Mouse (Mus musculus) neural tube, embryonic 13.5 days (tissue): ENCODE data around the gene Cfc1. TPM values are rescaled to one million over a fixed set of nuclear protein-coding genes. Genes with fewer than 3 reads are reported as not detected.

ENCODE experiments used
- ATAC-seq: fragments of 200-750 bp; cut with Nextera tagmentation; 2 replicates; pipeline ENCODE4 v1.8.0; 2017; ENCODE audit warnings: low read depth, mild to moderate bottlenecking, moderate TSS enrichment, moderate library complexity
- H3K27ac ChIP-seq: fragments of 300-500 bp; sonication (generic); replicated peaks from 2 replicates; pipeline ENCODE4 v1.5.1; 2015; ENCODE audit warnings: moderate library complexity, mild to moderate bottlenecking, inconsistent platforms
- H3K27me3 ChIP-seq: fragments of 300-500 bp; sonication (generic); 2 replicates; pipeline ENCODE4 v1.6.1; 2015; ENCODE audit warnings: mild to moderate bottlenecking, inconsistent platforms
- H3K36me3 ChIP-seq: fragments of 300-500 bp; sonication (generic); 2 replicates; pipeline ENCODE4 v1.6.1; 2015; ENCODE audit warnings: mild to moderate bottlenecking, inconsistent platforms
- H3K4me1 ChIP-seq: fragments of 300-500 bp; sonication (generic); replicated peaks from 2 replicates; pipeline ENCODE4 v1.6.1; 2015; ENCODE audit warnings: inconsistent platforms
- H3K4me2 ChIP-seq: fragments of 300-500 bp; sonication (generic); 2 replicates; pipeline ENCODE4 v1.6.1; 2015; ENCODE audit warnings: inconsistent platforms, mild to moderate bottlenecking, moderate library complexity
- H3K4me3 ChIP-seq: fragments of 300-500 bp; sonication (generic); 2 replicates; pipeline ENCODE4 v1.5.1; 2015; ENCODE audit warnings: mild to moderate bottlenecking, inconsistent platforms
- H3K9ac ChIP-seq: fragments of 300-500 bp; sonication (generic); 2 replicates; pipeline ENCODE4 v1.6.1; 2015; ENCODE audit warnings: moderate library complexity, mild to moderate bottlenecking, inconsistent platforms
- H3K9me3 ChIP-seq: fragments of 300-500 bp; sonication (generic); 2 replicates; pipeline ENCODE4 v1.6.1; 2016; ENCODE audit warnings: inconsistent platforms
- WGBS: fragments of 180-500 bp; shearing (Covaris S2); methylation state at CpG from one replicate; pipeline ENCODE4 v1.1.7; 2015; 5-methylcytosine and 5-hydroxymethylcytosine counted together
- polyA plus RNA-seq: library from polyadenylated mRNA; unstranded; fragments of >200 nt; fragmentation: Nextera tagmentation; extraction: Ambion mirVana; gene quantifications from 2 replicates; pipeline ENCODE4 v1.2.1, GENCODE M21; 2015

Gene Cfc1
- polyA plus RNA-seq, 1 experiment from 2014 or later = not detected

DNA sequence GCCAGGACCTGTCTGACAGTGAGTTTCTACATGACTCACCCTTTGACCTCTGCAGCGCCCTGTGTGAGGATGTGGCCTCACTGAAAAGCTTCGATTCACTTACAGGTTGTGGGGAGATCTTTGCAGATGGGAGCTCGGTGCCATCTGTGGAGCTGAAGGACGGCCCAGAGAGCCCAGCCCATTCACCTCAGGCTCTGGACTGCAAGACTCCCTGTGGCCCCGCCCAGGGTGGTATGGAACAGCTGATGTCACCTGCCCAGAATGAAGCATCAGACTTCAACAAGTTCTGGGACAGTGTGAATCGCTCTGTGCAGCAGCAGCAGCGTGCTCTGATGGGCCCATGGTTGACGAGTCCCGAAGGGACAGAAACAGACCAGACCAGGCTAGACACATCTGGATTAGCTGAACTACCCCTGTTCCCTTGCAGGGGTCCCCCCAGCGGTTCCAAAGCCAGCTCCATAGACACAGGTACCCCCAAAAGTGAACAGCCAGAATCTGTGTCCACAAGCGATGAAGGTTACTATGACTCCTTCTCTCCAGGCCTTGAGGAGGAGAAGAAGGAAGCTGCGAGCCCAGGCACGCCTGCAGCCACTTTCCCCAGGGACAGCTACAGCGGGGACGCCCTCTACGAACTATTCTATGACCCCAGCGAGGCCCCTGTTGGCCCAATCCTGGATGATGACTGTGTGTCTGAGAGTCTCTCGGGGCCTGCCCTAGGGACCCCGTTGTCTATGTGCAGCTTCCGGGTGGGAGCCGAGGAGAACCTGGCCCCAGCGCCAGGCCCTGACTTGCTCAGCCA lies 52.0 kb downstream of the Cfc1 start:
- no peak overlapping the region for H3K4me3 ChIP-seq
- H3K4me2 ChIP-seq = no peak overlapping the region
- peaks cover 18% of the 10 kb centered on the region for H3K4me1 ChIP-seq
- H3K9ac ChIP-seq = no peak overlapping the region
- H3K9me3 ChIP-seq = no peaks in the 10 kb centered on the region
- no peak overlapping the region for H3K27ac ChIP-seq
- H3K36me3 ChIP-seq = peaks cover 53% of the 10 kb centered on the region
- ATAC-seq = no peak
- H3K27me3 ChIP-seq = 0 out of 2 replicates have a peak, but pooled peaks cover under 1% of the 10 kb centered on the region
- WGBS = 86% methylated on average over 22 of the region's 22 CpGs

Other genes starting within 250 kb of the Cfc1 start
- gene Ccdc115, start 96.0 kb upstream of the Cfc1 start, polyA plus RNA-seq = 60.7 and 65.1 TPM in 2 replicates
- 55.5 and 61.0 TPM in 2 replicates for gene Imp4, start 95.8 kb upstream of the Cfc1 start, polyA plus RNA-seq
- 6.3 and 10.0 TPM in 2 replicates for gene Ptpn18, start 75.9 kb upstream of the Cfc1 start, polyA plus RNA-seq
- gene Prss39, start 37.2 kb upstream of the Cfc1 start, polyA plus RNA-seq = not detected in 2 replicates
- not detected in 2 replicates for gene Prss40, start 25.3 kb downstream of the Cfc1 start, polyA plus RNA-seq
- gene Amer3, start 44.0 kb downstream of the Cfc1 start, polyA plus RNA-seq = 19.6 and 21.9 TPM in 2 replicates